Mouse (Mus musculus) erythroblast, embryonic 14.5 days (primary cell): Measurements from ENCODE around the gene Get4. TPM values are rescaled to one million over a fixed set of nuclear protein-coding genes. Genes with fewer than 3 reads are reported as not detected.

Experiments
- H3K27me3 ChIP-seq: 2 replicates; pipeline ENCODE4 v1.6.1; 2012; ENCODE audit warnings: inconsistent platforms; ENCODE audit not compliant: control insufficient read depth
- H3K36me3 ChIP-seq: 2 replicates; pipeline ENCODE4 v1.6.1; 2012; ENCODE audit warnings: mild to moderate bottlenecking, inconsistent platforms; ENCODE audit not compliant: control insufficient read depth
- H3K4me1 ChIP-seq: 2 replicates; pipeline ENCODE4 v1.6.1; 2012; ENCODE audit warnings: inconsistent platforms; ENCODE audit not compliant: control insufficient read depth
- H3K4me3 ChIP-seq: replicated peaks from 2 replicates; pipeline ENCODE3; 2012; ENCODE audit warnings: moderate library complexity, mild to moderate bottlenecking, inconsistent platforms
- H3K9me3 ChIP-seq: 2 replicates; pipeline ENCODE4 v1.6.1; 2012; ENCODE audit warnings: low read length, inconsistent platforms, mixed read lengths; ENCODE audit not compliant: control insufficient read depth
- GATA1 ChIP-seq: IDR thresholded peaks from 2 replicates; pipeline ENCODE4 v1.6.1; 2012; ENCODE audit warnings: low read length, inconsistent platforms, mixed read lengths
- TAL1 ChIP-seq: IDR thresholded peaks from 3 replicates; pipeline ENCODE4 v1.6.1; 2012; ENCODE audit warnings: low read length, inconsistent platforms, mixed read lengths
- polyA plus RNA-seq: library from polyadenylated mRNA; stranded (reverse); fragments of >175 nt; gene quantifications from 2 replicates; pipeline ENCODE4 v1.2.3, GENCODE M21; 2012

The Get4 gene
- polyA plus RNA-seq, 1 experiment, result 17.2 TPM

GRCm38 (mm10) chr5:139232083-139232482 lies 20.0 kb upstream of the Get4 start:
- Histone ChIP-seq H3K9me3 (no peaks in the 10 kb centered on the region), H3K36me3 (peaks cover 100% of the 10 kb centered on the region), H3K27me3 (no peaks in the 10 kb centered on the region), H3K4me1 (peaks cover 16% of the 10 kb centered on the region), H3K4me3 (no peak overlapping the region)
- no peak for TF ChIP-seq GATA1
- no peak for TF ChIP-seq TAL1

GRCm38 (mm10) chr5:139234423-139234822 lies 17.7 kb upstream of the Get4 start:
- TF ChIP-seq GATA1 (no peak), TAL1 (no peak)
- Histone ChIP-seq H3K9me3 (no peaks in the 10 kb centered on the region), H3K36me3 (peaks cover 100% of the 10 kb centered on the region), H3K4me1 (peaks cover 16% of the 10 kb centered on the region), H3K4me3 (no peak overlapping the region), H3K27me3 (no peaks in the 10 kb centered on the region)

- Histone ChIP-seq H3K4me3 (no peak overlapping the region), H3K9me3 (no peaks in the 10 kb centered on the region), H3K4me1 (no peaks in the 10 kb centered on the region), H3K36me3 (peaks cover 100% of the 10 kb centered on the region), H3K27me3 (no peaks in the 10 kb centered on the region)
- TF ChIP-seq GATA1, result no peak
- TF ChIP-seq TAL1, result no peak
Measured at GRCm38 (mm10) chr5:139237436-139237835, 14.7 kb upstream of the Get4 start.

GRCm38 (mm10) chr5:139241022-139241761 lies 10.9 kb upstream of the Get4 start:
- no peak for TF ChIP-seq TAL1
- no peak for TF ChIP-seq GATA1

GRCm38 (mm10) chr5:139243384-139243783 lies 8.7 kb upstream of the Get4 start:
- no peaks in the 10 kb centered on the region for H3K9me3 ChIP-seq
- no peak overlapping the region for H3K4me3 ChIP-seq
- TF ChIP-seq TAL1, result no peak
- no peak for TF ChIP-seq GATA1
- H3K36me3 ChIP-seq, result peaks cover 100% of the 10 kb centered on the region
- peaks cover 25% of the 10 kb centered on the region for H3K4me1 ChIP-seq
- no peaks in the 10 kb centered on the region for H3K27me3 ChIP-seq

More at GRCm38 (mm10) chr5:139241022-139241761, 10.9 kb upstream of the Get4 start:
- H3K27me3 ChIP-seq, result no peaks in the 10 kb centered on the region
- H3K4me1 ChIP-seq, result peaks cover 5% of the 10 kb centered on the region; the same call in 1 of the 2 replicates
- peaks cover 100% of the 10 kb centered on the region for H3K36me3 ChIP-seq
- H3K4me3 ChIP-seq, result no peak overlapping the region
- no peaks in the 10 kb centered on the region for H3K9me3 ChIP-seq

- no peaks in the 10 kb centered on the region for H3K9me3 ChIP-seq
- H3K4me1 ChIP-seq, result peaks cover 43% of the 10 kb centered on the region
- peaks cover 88% of the 10 kb centered on the region for H3K36me3 ChIP-seq
- TF ChIP-seq GATA1 (no peak), TAL1 (no peak)
- H3K4me3 ChIP-seq, result no peak overlapping the region
- H3K27me3 ChIP-seq, result no peaks in the 10 kb centered on the region
Measured at GRCm38 (mm10) chr5:139247767-139248166, 4.4 kb upstream of the Get4 start.

GRCm38 (mm10) chr5:139248846-139249245 lies 3.3 kb upstream of the Get4 start:
- no peak for TF ChIP-seq TAL1
- TF ChIP-seq GATA1, result no peak
- H3K4me1 ChIP-seq, result peaks cover 50% of the 10 kb centered on the region
- no peaks in the 10 kb centered on the region for H3K9me3 ChIP-seq
- H3K27me3 ChIP-seq, result no peaks in the 10 kb centered on the region
- no peak overlapping the region for H3K4me3 ChIP-seq
- H3K36me3 ChIP-seq, result peaks cover 81% of the 10 kb centered on the region

GRCm38 (mm10) chr5:139251279-139251678 lies 845 bp upstream of the Get4 start:
- Histone ChIP-seq H3K36me3 (peaks cover 81% of the 10 kb centered on the region), H3K27me3 (no peaks in the 10 kb centered on the region), H3K4me1 (peaks cover 72% of the 10 kb centered on the region), H3K9me3 (no peaks in the 10 kb centered on the region), H3K4me3 (peak overlapping the region; percentile 80)
- TF ChIP-seq TAL1 (no peak), GATA1 (no peak)

GRCm38 (mm10) chr5:139251736-139252080 lies 416 bp upstream of the Get4 start:
- no peak for TF ChIP-seq TAL1
- TF ChIP-seq GATA1, result no peak
- H3K27me3 ChIP-seq, result no peaks in the 10 kb centered on the region
- peaks cover 72% of the 10 kb centered on the region for H3K4me1 ChIP-seq
- peaks cover 81% of the 10 kb centered on the region for H3K36me3 ChIP-seq
- peak overlapping the region; percentile 80 for H3K4me3 ChIP-seq
- H3K9me3 ChIP-seq, result no peaks in the 10 kb centered on the region

- Histone ChIP-seq H3K27me3 (no peaks in the 10 kb centered on the region), H3K36me3 (peaks cover 81% of the 10 kb centered on the region), H3K4me1 (peaks cover 70% of the 10 kb centered on the region), H3K4me3 (peak overlapping the region; percentile 80), H3K9me3 (no peaks in the 10 kb centered on the region)
- TF ChIP-seq TAL1 (no peak), GATA1 (no peak)
Measured at GRCm38 (mm10) chr5:139252910-139253245, 754 bp downstream of the Get4 start.
